Mouse (Mus musculus): ENCODE measurements at regions not wholly inside any gene's neighbourhood (a gene's known extent, or its start where the extent isn't known, plus 50 kb on each side); places are given as distances from the start of the nearest gene placed in this dataset.

DNA sequence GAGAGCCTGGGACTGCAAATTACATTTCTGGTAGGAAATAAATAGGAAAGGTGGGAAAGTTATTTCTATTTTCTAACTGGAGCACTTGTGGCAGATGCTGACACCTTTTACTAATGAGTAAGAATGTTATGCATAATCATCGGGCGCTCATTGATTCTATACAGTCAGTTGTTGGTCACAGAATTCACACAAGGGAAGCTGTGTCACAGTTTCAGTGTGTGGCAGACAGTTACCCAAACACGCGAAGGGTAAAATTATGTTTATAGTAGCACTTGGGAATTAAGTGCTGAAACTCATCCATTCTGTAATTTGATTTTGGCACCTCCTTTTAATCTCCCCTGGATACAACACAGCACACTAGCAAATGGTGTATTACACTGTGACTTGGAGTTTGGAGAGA is 1376.8 kb downstream of the Sis start:
- no peak for TF ChIP-seq CTCF (IDR thresholded peaks at IDR 0.05; ENCODE audit: borderline replicate concordance, insufficient read depth, low read depth, low read length)
- TF ChIP-seq POLR2A (IDR thresholded peaks at IDR 0.05; ENCODE audit: borderline replicate concordance, insufficient read depth, low read length), result no peak
